Comparison of ENCODE assay signal across 18 mouse cellular contexts in genomic region chr17:82757400-82757799, GRCm38 (mm10).
"Had no signal": no experiment of that assay in that cellular context is flagged by ENCODE, and none has a peak within 500 bp of the region (broad histone marks: within the 10 kb centered on the region; RNA-seq: fewer than 3 reads in every experiment).

No protein-coding gene starts in this region.

- H3K27me3 ChIP-seq: limb, embryonic 12.5 days; liver, embryonic 13.5 days; lung, embryonic 15.5 days; megakaryocyte, embryonic 14.5 days; midbrain, embryonic 15.5 days; neural tube, embryonic 12.5 days had no signal

- H3K4me1 ChIP-seq: limb, embryonic 12.5 days; liver, embryonic 13.5 days; lung, embryonic 15.5 days; megakaryocyte, embryonic 14.5 days; midbrain, embryonic 15.5 days; neural tube, embryonic 12.5 days had no signal

- H3K9ac ChIP-seq: limb, embryonic 12.5 days; liver, embryonic 13.5 days; liver, postnatal 0 days; lung, embryonic 15.5 days; midbrain, embryonic 15.5 days; neural tube, embryonic 12.5 days had no signal

- DNase-seq: kidney, postnatal 10 days; kidney, postnatal 4 days; liver; liver, embryonic 13.5 days; liver, postnatal 0 days; lung, postnatal 14 days; right cerebral cortex, postnatal 25 days; thymus, adult 2 months; thymus, postnatal 36 days had no signal

- H3K36me3 ChIP-seq: limb, embryonic 12.5 days; liver, embryonic 13.5 days; lung, embryonic 15.5 days; midbrain, embryonic 15.5 days; neural tube, embryonic 12.5 days had no signal

- H3K9me3 ChIP-seq: limb, embryonic 12.5 days; liver, embryonic 13.5 days; lung, embryonic 15.5 days; midbrain, embryonic 15.5 days; neural tube, embryonic 12.5 days had no signal

- H3K27ac ChIP-seq: layer of hippocampus, adult 2 months; limb, embryonic 12.5 days; liver, embryonic 13.5 days; lung, embryonic 15.5 days; macrophage; midbrain, embryonic 15.5 days; neural tube, embryonic 12.5 days; stomach, postnatal 0 days had no signal

- H3K4me3 ChIP-seq: layer of hippocampus, adult 2 months; limb, embryonic 12.5 days; liver, embryonic 13.5 days; lung, embryonic 15.5 days; megakaryocyte, embryonic 14.5 days; midbrain, embryonic 15.5 days; neural tube, embryonic 12.5 days had no signal

- ATAC-seq: liver, postnatal 0 days; midbrain, embryonic 15.5 days had no signal

- H3K4me2 ChIP-seq: limb, embryonic 12.5 days; liver, embryonic 13.5 days; lung, embryonic 15.5 days; midbrain, embryonic 11.5 days; midbrain, embryonic 15.5 days; neural tube, embryonic 12.5 days had no signal
